Mouse (Mus musculus) 3T3-L1 (cell line): ENCODE measurements around the gene Gpr82.

ENCODE experiments used
- DNase-seq: peaks from one replicate; pipeline ENCODE4 v3.0.0-alpha.2; 2015; ENCODE audit warnings: low read depth, low spot score

Gpr82 gene

DNA sequence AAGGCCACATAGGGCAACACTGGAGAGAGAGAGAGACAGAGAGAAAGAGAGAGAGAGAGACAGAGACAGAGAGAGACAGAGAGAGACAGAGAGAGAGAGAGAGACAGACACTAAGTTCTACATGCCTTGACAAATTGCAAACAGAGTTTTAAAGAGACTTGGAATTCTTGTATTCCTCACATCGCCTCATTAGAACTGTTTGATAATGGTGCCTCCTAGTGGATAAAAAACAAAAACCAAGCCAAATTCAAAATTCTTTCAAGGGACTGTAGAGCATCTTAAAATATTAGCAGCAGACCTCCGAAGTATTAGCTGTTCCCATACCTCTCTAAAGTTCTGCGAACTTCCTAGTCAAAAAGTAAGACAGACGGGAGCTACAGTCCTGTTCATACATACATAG, 30.7 kb downstream of the Gpr82 start:
- DNase-seq: peak; percentile 58

DNA sequence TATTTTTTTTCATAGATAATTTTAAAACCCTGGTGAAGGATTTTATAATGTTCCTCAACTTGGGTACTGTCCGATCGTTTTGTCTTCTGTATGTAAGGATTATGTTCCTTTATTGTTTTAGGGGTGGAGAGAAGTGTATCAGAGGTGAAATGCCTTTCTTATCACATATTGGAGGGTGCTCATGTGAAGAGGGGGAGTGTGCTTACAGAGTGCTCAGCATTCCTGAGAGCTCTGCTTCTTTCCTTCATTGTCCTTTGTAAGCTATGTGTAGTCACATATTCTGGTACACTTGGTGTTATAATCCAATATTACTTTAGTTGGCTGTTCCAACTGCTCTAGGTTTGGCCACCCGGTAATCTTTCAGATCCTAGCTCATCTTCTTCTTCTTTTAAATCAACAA, 39.5 kb downstream of the Gpr82 start:
- no peak for DNase-seq

DNA sequence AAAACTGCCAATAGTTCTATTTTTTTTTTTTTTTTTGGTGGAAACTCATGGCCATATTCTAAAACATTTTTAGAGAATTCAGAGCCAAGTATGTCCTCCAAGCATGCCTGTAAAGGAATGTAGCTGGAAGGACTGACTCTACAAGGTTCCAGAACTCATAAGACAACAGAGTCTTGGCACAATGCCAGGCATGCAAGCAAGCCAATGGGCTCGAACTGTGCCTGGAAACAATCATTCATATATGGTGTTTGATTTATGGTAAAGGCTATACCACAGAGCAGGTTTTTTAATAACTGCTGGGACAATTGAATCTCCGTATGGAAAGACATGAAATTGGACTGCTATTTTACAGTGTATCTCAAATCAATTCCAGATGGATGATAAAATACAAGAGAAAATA, 43.9 kb downstream of the Gpr82 start:
- DNase-seq: peak; percentile 42

DNA sequence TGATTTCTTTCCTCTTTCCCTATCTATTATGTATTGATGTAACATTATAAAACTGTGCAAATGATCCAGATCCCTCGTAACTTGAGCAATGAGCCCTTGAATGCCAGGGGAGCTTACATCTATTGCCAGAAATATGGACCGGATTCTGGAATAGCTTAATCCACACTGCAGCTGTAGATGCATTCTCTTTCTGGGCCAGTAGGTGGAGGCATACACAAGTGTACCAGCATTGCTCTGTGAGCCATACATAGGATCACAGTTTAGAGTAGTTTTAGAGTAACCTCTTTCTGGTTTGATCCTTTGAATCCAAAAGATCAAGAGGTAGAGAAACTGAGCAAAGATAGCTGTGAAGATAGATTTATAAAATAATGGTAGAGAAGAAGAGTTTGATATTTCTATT, 49.0 kb downstream of the Gpr82 start:
- peak; percentile 81 for DNase-seq
